Mouse (Mus musculus) limb, embryonic 12.5 days (tissue): Measurements from ENCODE around the gene Rora. TPM values are rescaled to one million over a fixed set of nuclear protein-coding genes. Genes with fewer than 3 reads are reported as not detected.

Experiments
- ATAC-seq: fragments of 200-750 bp; cut with Nextera tagmentation; 2 replicates; pipeline ENCODE4 v1.8.0; 2017; ENCODE audit warnings: low read depth, moderate TSS enrichment; ENCODE audit not compliant: insufficient number of reproducible peaks, insufficient read depth, low FRiP score, low TSS enrichment
- H3K27ac ChIP-seq: fragments of 300-500 bp; sonication (generic); 2 replicates; pipeline ENCODE4 v1.5.1; 2016; ENCODE audit warnings: mild to moderate bottlenecking, moderate library complexity
- H3K27me3 ChIP-seq: fragments of 300-500 bp; sonication (generic); 2 replicates; pipeline ENCODE4 v1.6.1; 2016; ENCODE audit warnings: mild to moderate bottlenecking, moderate library complexity
- H3K36me3 ChIP-seq: fragments of 300-500 bp; sonication (generic); 2 replicates; pipeline ENCODE4 v1.6.1; 2016; ENCODE audit warnings: mild to moderate bottlenecking, moderate library complexity
- H3K4me1 ChIP-seq: fragments of 300-500 bp; sonication (generic); replicated peaks from 2 replicates; pipeline ENCODE4 v1.6.1; 2016
- H3K4me2 ChIP-seq: fragments of 300-500 bp; sonication (generic); 2 replicates; pipeline ENCODE4 v1.6.1; 2016; ENCODE audit warnings: mild to moderate bottlenecking, moderate library complexity
- H3K4me3 ChIP-seq: fragments of 300-500 bp; sonication (generic); replicated peaks from 2 replicates; pipeline ENCODE4 v1.5.1; 2016; ENCODE audit warnings: mild to moderate bottlenecking
- H3K9ac ChIP-seq: fragments of 300-500 bp; sonication (generic); replicated peaks from 2 replicates; pipeline ENCODE4 v1.6.1; 2016; ENCODE audit warnings: mild to moderate bottlenecking, moderate library complexity
- H3K9me3 ChIP-seq: fragments of 300-500 bp; sonication (generic); 2 replicates; pipeline ENCODE4 v1.6.1; 2016; ENCODE audit warnings: mild to moderate bottlenecking, moderate library complexity
- WGBS: fragments of 180-500 bp; shearing (Covaris S2); methylation state at CpG from one replicate; pipeline ENCODE4 v1.1.7; 2016; 5-methylcytosine and 5-hydroxymethylcytosine counted together
- polyA plus RNA-seq: library from polyadenylated mRNA; unstranded; fragments of >200 nt; fragmentation: Nextera tagmentation; extraction: Ambion mirVana; gene quantifications from 2 replicates; pipeline ENCODE4 v1.2.1, GENCODE M21; 2016

Rora gene
- polyA plus RNA-seq, 1 experiment from 2014 or later = 6.0 TPM

- no peak overlapping the region for H3K4me2 ChIP-seq
- no peaks in the 10 kb centered on the region for H3K36me3 ChIP-seq
- no peak overlapping the region for H3K9ac ChIP-seq
- H3K4me1 ChIP-seq = peaks cover 4% of the 10 kb centered on the region; the same call in 1 of the 2 replicates
- no peaks in the 10 kb centered on the region for H3K9me3 ChIP-seq
- no peak for ATAC-seq
- H3K27ac ChIP-seq = no peak overlapping the region
- no peaks in the 10 kb centered on the region; the same call in 1 of the 2 replicates for H3K27me3 ChIP-seq
- H3K4me3 ChIP-seq = no peak overlapping the region
- WGBS = 36% methylated on average over 1 of the region's 1 CpGs
These were observed 167.8 kb downstream of the Rora start for GRCm38 (mm10) chr9:68821388-68821787.

GRCm38 (mm10) chr9:68823292-68823691 is 169.7 kb downstream of the Rora start:
- no peak overlapping the region for H3K27ac ChIP-seq
- no peaks in the 10 kb centered on the region for H3K9me3 ChIP-seq
- H3K4me2 ChIP-seq = no peak overlapping the region
- H3K4me3 ChIP-seq = no peak overlapping the region
- WGBS = 95% methylated on average over 5 of the region's 5 CpGs
- no peak overlapping the region for H3K9ac ChIP-seq
- H3K36me3 ChIP-seq = no peaks in the 10 kb centered on the region
- peaks cover 4% of the 10 kb centered on the region; the same call in 1 of the 2 replicates for H3K4me1 ChIP-seq
- ATAC-seq = no peak
- H3K27me3 ChIP-seq = no peaks in the 10 kb centered on the region; the same call in 1 of the 2 replicates

GRCm38 (mm10) chr9:68825107-68825506 is 171.5 kb downstream of the Rora start:
- no peak overlapping the region for H3K9ac ChIP-seq
- no peaks in the 10 kb centered on the region for H3K9me3 ChIP-seq
- WGBS = 50% methylated on average over 4 of the region's 4 CpGs
- no peaks in the 10 kb centered on the region for H3K36me3 ChIP-seq
- ATAC-seq = no peak
- H3K4me2 ChIP-seq = no peak overlapping the region
- peaks cover 4% of the 10 kb centered on the region; the same call in 1 of the 2 replicates for H3K4me1 ChIP-seq
- H3K4me3 ChIP-seq = no peak overlapping the region
- H3K27ac ChIP-seq = no peak overlapping the region
- no peaks in the 10 kb centered on the region for H3K27me3 ChIP-seq

- H3K27me3 ChIP-seq = no peaks in the 10 kb centered on the region
- H3K9ac ChIP-seq = no peak overlapping the region
- H3K4me2 ChIP-seq = no peak overlapping the region
- no peak overlapping the region for H3K27ac ChIP-seq
- no peak overlapping the region for H3K4me3 ChIP-seq
- peaks cover 4% of the 10 kb centered on the region; the same call in 1 of the 2 replicates for H3K4me1 ChIP-seq
- H3K36me3 ChIP-seq = no peaks in the 10 kb centered on the region
- H3K9me3 ChIP-seq = no peaks in the 10 kb centered on the region
- WGBS = 86% methylated on average over 3 of the region's 3 CpGs
- ATAC-seq = no peak
These were observed 172.3 kb downstream of the Rora start for GRCm38 (mm10) chr9:68825841-68826240.

DNA sequence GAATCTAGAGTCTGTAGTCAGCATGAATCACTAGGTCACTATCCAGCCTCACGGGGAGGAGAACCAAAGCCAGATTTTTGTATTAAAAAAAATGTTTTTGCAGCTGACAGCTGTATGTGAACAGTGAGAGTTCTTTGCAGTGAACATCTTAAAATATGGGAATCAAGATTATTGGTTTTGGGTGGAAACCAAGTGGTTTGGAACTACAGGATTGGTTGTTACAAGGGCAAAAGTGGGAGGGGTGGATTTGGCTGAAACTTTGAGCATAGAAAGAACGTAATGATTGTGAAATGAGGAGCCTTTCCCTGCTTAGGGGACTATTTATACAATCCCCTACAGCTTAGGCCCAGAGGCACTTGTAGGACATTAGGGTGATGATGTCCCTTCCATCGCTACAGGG is 173.9 kb downstream of the Rora start:
- Histone ChIP-seq H3K4me3 (no peak overlapping the region), H3K27ac (no peak overlapping the region), H3K4me1 (no peaks in the 10 kb centered on the region; the same call in 1 of the 2 replicates), H3K9me3 (no peaks in the 10 kb centered on the region), H3K4me2 (no peak overlapping the region), H3K9ac (no peak overlapping the region), H3K27me3 (no peaks in the 10 kb centered on the region), H3K36me3 (no peaks in the 10 kb centered on the region)
- WGBS = 77% methylated on average over 3 of the region's 3 CpGs
- no peak for ATAC-seq

DNA sequence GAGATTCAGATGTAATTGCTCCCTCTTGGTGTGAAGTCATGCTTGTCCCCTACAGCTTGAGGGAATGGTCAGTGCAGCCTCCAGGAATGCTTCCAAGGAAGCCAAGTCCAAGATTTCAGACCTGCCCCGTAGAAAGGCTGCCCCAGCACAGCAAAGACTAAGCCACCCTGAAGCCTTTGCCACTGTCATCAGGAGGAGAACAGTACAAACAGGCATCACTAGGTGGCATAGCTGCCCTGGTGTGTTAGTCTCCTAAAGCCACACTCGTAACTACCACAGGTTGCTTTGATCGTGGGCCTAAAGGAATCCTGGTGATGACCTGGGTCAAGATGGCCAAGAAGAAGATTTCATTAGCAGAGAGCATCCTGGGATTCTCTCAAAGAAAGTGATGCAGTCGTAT is 176.3 kb downstream of the Rora start:
- 75% methylated on average over 4 of the region's 4 CpGs for WGBS
- Histone ChIP-seq H3K4me1 (peaks cover 17% of the 10 kb centered on the region), H3K4me2 (no peak overlapping the region), H3K9me3 (no peaks in the 10 kb centered on the region), H3K9ac (no peak overlapping the region), H3K36me3 (no peaks in the 10 kb centered on the region), H3K4me3 (no peak overlapping the region), H3K27me3 (no peaks in the 10 kb centered on the region; the same call in 1 of the 2 replicates), H3K27ac (no peak overlapping the region)
- no peak for ATAC-seq

- Histone ChIP-seq H3K4me1 (peaks cover 29% of the 10 kb centered on the region), H3K4me3 (no peak overlapping the region), H3K9ac (no peak overlapping the region), H3K4me2 (no peak overlapping the region), H3K36me3 (no peaks in the 10 kb centered on the region), H3K9me3 (no peaks in the 10 kb centered on the region), H3K27ac (no peak overlapping the region), H3K27me3 (no peaks in the 10 kb centered on the region; the same call in 1 of the 2 replicates)
- WGBS = 36% methylated on average over 6 of the region's 6 CpGs
- ATAC-seq = no peak
These were observed 179.7 kb downstream of the Rora start for GRCm38 (mm10) chr9:68833323-68833722.

DNA sequence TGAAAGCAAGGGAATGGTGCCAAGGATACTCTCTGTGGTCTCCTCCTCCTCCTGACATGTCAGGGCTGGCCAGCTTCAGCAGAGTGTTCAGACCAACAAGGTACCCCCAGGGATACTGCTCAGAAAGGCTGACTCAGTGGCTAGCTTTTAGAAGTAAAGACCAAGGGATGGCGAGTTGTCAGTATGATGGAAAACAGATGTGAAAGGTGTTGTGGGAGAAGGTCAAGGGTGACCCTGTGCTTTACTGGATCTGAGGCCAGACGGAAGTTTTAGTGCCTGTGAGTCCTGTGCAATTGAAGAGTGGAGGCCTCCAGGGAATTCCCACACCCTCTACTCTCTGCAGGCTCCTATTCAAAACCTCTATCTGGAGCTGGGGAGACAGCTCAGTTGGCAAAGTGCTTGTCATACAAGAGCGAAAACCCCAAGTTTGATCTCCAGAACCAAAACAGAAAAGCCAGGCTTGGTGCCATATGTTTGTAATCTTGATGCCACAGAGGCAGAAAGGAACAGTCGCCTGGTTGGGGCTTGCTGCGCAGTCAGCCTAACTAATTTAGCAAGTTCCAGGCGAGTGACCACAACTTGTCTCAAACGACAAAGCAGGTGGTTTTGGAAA is 181.6 kb downstream of the Rora start:
- H3K9me3 ChIP-seq = no peaks in the 10 kb centered on the region
- ATAC-seq = no peak
- no peak overlapping the region; the same call in 1 of the 2 replicates for H3K27ac ChIP-seq
- peaks cover 29% of the 10 kb centered on the region for H3K4me1 ChIP-seq
- no peak overlapping the region for H3K9ac ChIP-seq
- H3K27me3 ChIP-seq = no peaks in the 10 kb centered on the region; the same call in 1 of the 2 replicates
- no peaks in the 10 kb centered on the region for H3K36me3 ChIP-seq
- 18% methylated on average over 7 of the region's 7 CpGs for WGBS
- no peak overlapping the region for H3K4me3 ChIP-seq
- no peak overlapping the region for H3K4me2 ChIP-seq

DNA sequence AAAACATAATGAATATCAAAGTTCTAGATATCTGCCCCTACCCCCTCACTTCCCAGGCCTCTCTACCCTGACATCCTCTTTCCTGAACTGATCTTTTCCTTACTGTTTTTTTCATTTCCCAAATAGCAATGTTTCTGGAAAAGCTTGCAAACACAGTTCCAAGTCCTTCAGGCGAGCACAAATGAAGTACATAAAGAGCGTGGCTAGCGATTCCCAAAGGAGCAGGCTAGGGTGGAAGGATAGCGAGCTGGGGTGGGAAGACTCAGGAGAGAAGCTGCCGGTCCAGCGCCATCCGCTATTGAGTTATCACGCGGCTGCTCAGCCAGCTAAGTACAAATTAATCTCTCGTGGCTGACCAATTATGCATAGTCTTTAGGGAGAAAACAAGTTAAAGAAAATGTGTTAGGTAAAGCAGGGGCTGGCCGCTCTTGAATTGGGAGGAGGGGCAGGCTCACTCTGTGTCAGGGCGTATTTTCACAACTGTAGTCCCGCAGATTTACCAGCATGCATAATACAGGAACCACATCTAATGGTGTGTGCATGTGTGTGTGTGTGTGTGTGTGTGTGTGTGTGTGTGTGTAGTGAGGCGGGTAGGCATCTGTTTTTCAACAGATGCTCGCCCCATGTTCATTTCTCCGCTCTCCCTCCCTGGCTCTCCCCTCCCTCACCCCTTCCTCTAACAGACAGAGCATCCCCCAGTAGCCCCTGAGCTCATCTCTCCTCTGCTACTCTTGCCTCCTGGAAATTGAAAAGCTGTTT is 188.7 kb downstream of the Rora start:
- no peak for ATAC-seq
- no peak overlapping the region for H3K27ac ChIP-seq

GRCm38 (mm10) chr9:68845556-68845955 is 192.0 kb downstream of the Rora start:
- Histone ChIP-seq H3K4me1 (peaks cover 31% of the 10 kb centered on the region), H3K27me3 (no peaks in the 10 kb centered on the region), H3K36me3 (no peaks in the 10 kb centered on the region), H3K4me3 (no peak overlapping the region), H3K27ac (no peak overlapping the region), H3K9me3 (no peaks in the 10 kb centered on the region), H3K9ac (no peak overlapping the region), H3K4me2 (no peak overlapping the region)
- no peak for ATAC-seq
- WGBS = 74% methylated on average over 2 of the region's 2 CpGs

More for the DNA sequence above, 188.7 kb downstream of the Rora start:
- WGBS = 76% methylated on average over 15 of the region's 16 CpGs
- Histone ChIP-seq H3K36me3 (no peaks in the 10 kb centered on the region), H3K4me2 (no peak overlapping the region), H3K4me1 (peaks cover 15% of the 10 kb centered on the region), H3K4me3 (no peak overlapping the region), H3K27me3 (no peaks in the 10 kb centered on the region), H3K9ac (no peak overlapping the region), H3K9me3 (no peaks in the 10 kb centered on the region)

DNA sequence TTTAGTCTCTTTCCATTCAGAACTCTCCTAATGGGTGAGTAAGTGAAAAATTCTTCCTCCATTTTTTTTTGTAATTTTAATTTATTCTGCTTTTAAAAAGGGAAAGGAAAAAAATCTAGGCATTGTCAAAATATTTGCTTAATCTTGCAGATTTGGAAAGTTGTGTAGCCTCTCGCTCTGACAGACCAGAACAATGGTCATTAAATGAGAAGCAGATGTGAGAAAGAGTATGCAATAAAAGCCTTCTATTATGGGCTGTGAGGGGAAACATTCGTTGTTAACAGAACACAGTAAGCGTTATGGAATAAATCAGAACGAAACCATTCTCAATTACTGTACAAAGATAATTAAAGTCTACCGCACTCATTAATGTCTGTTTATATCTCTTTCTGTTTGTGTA is 196.7 kb downstream of the Rora start:
- WGBS = 21% methylated on average over 5 of the region's 5 CpGs
- H3K27ac ChIP-seq = peak overlapping the region; percentile 41; the same call in 1 of the 2 replicates
- ATAC-seq = no peak
- H3K4me2 ChIP-seq = no peak overlapping the region
- H3K9me3 ChIP-seq = no peaks in the 10 kb centered on the region
- H3K27me3 ChIP-seq = no peaks in the 10 kb centered on the region
- peaks cover 28% of the 10 kb centered on the region for H3K4me1 ChIP-seq
- no peaks in the 10 kb centered on the region for H3K36me3 ChIP-seq
- no peak overlapping the region for H3K9ac ChIP-seq
- no peak overlapping the region for H3K4me3 ChIP-seq
